19 mouse cellular contexts compared by ENCODE assay signal in the genomic region with DNA sequence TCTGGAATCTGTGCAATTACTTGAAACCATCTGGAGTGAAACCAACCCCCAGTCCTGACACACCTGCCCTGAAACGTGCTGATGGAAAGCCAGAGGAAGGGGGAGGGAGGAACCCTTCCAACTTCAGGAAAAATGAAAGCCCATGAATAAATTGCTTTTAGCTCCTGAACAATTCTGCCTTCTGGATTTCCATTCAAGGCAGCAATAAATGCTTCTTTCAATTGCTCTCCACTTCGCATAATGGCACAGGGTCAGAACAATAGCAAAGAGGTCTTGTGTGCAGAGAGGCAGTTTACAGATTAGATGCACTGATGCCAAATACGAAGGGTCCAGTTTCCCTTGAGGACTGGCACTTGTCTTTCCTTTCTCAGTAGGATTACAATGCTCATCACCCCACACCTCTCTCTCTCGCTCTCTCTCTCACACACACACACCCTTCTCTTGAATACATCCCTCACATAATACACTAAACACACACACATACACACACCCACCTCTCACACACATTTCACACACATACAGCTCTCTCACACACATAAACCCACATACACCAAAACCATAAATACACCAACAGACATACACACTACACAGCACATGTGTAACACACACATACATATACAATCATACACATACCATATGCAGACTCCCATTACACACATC.
A peak's percentile ranks its signal among the peaks of the same experiment; 100 is the strongest.
DNase-seq lines count a peak whose midpoint lies in the region; ATAC-seq and TF ChIP-seq lines count a peak whose summit lies in the region.
"Had no signal": no experiment of that assay in that cellular context is flagged by ENCODE, and none has a peak within 500 bp of the region (broad histone marks: within the 10 kb centered on the region; RNA-seq: fewer than 3 reads in every experiment).

No protein-coding gene starts in this region.

- no peaks in the 10 kb centered on the region for H3K27me3 ChIP-seq in forebrain, postnatal 0 days (ENCODE audit: insufficient read depth, low read length)
- no peaks in the 10 kb centered on the region for H3K27me3 ChIP-seq in midbrain, embryonic 12.5 days
- H3K27me3 ChIP-seq in liver, postnatal 0 days (ENCODE audit: insufficient read depth, low read length) = no peaks in the 10 kb centered on the region
- H3K27me3 ChIP-seq: embryonic facial prominence, embryonic 15.5 days; heart, embryonic 15.5 days; liver, embryonic 15.5 days; Patski had no signal

- no peak overlapping the region for H3K27ac ChIP-seq in forebrain, postnatal 0 days (ENCODE audit: low read depth, low read length)
- H3K27ac ChIP-seq in midbrain, embryonic 12.5 days (replicated peaks) = peak overlapping the region; percentile 46; the same call in 1 of the 2 replicates
- no peak overlapping the region for H3K27ac ChIP-seq in liver, postnatal 0 days (ENCODE audit: low read depth)
- H3K27ac ChIP-seq: embryonic facial prominence, embryonic 15.5 days; heart, embryonic 15.5 days; liver, embryonic 15.5 days had no signal

- no peak for TF ChIP-seq EP300 in liver, postnatal 0 days (IDR thresholded peaks at IDR 0.05; ENCODE audit: low read depth)

- intact Hi-C loops in gastrocnemius, postnatal 14 days (cut with DNase I; ENCODE audit: low total_unique reads) = no loop called here

- H3K4me2 ChIP-seq in forebrain, postnatal 0 days (ENCODE audit: low read depth) = no peak overlapping the region
- no peak overlapping the region for H3K4me2 ChIP-seq in midbrain, embryonic 12.5 days (replicated peaks)
- H3K4me2 ChIP-seq in liver, postnatal 0 days (ENCODE audit: low read depth, low read length) = no peak overlapping the region
- H3K4me2 ChIP-seq: embryonic facial prominence, embryonic 15.5 days; heart, embryonic 15.5 days; liver, embryonic 15.5 days had no signal

- no peak for TF ChIP-seq CTCF in forebrain, postnatal 0 days (IDR thresholded peaks at IDR 0.05; ENCODE audit: low read depth)
- TF ChIP-seq CTCF in liver, postnatal 0 days (IDR thresholded peaks at IDR 0.05; ENCODE audit: low read depth) = no peak

- DNase-seq in retina, postnatal 1 day = peak; percentile 16
- no peak for DNase-seq in retina, embryonic 14.5 days (ENCODE audit: low spot score)
- DNase-seq in forebrain, postnatal 0 days = peak; percentile 22
- no peak for DNase-seq in gastrocnemius, postnatal 14 days
- DNase-seq in liver, postnatal 0 days = no peak
- no peak for DNase-seq in Muller cell, postnatal 12 days (ENCODE audit: inconsistent ontology term)
- DNase-seq: adrenal gland, postnatal 14 days; cerebellum, adult 9-10 months; heart, adult 18-20 months; kidney, adult 8-10 months; kidney, postnatal 36 days; lung, postnatal 14 days; thymus, postnatal 4 days had no signal

- H3K36me3 ChIP-seq in forebrain, postnatal 0 days (ENCODE audit: insufficient read depth) = no peaks in the 10 kb centered on the region
- no peaks in the 10 kb centered on the region for H3K36me3 ChIP-seq in midbrain, embryonic 12.5 days
- no peaks in the 10 kb centered on the region for H3K36me3 ChIP-seq in liver, postnatal 0 days (replicated peaks; ENCODE audit: insufficient read depth, low read length)
- H3K36me3 ChIP-seq: embryonic facial prominence, embryonic 15.5 days; heart, embryonic 15.5 days; liver, embryonic 15.5 days had no signal

- H3K4me1 ChIP-seq in forebrain, postnatal 0 days (ENCODE audit: insufficient read depth) = no peaks in the 10 kb centered on the region; the same call in 1 of the 2 replicates
- H3K4me1 ChIP-seq in midbrain, embryonic 12.5 days = peaks cover 20% of the 10 kb centered on the region
- no peaks in the 10 kb centered on the region for H3K4me1 ChIP-seq in liver, postnatal 0 days (ENCODE audit: insufficient read depth)
- H3K4me1 ChIP-seq: embryonic facial prominence, embryonic 15.5 days; heart, embryonic 15.5 days; liver, embryonic 15.5 days had no signal

- ATAC-seq in forebrain, postnatal 0 days = peak; percentile 27; the same call in 1 of the 2 replicates
- ATAC-seq in midbrain, embryonic 12.5 days (ENCODE audit: low FRiP score, low read depth) = peak; percentile 74
- ATAC-seq in liver, postnatal 0 days = no peak
- ATAC-seq: activated CD4-positive, CD25-positive, alpha-beta regulatory T cell, adult 4 months; Patski had no signal

- H3K9ac ChIP-seq in forebrain, postnatal 0 days = no peak overlapping the region
- 0 out of 2 replicates have a peak overlapping the region, but pooled peaks have one; percentile 6 for H3K9ac ChIP-seq in midbrain, embryonic 12.5 days (replicated peaks)
- H3K9ac ChIP-seq in liver, postnatal 0 days (replicated peaks) = no peak overlapping the region
- H3K9ac ChIP-seq: embryonic facial prominence, embryonic 15.5 days; heart, embryonic 15.5 days; liver, embryonic 15.5 days had no signal

- WGBS in forebrain, postnatal 0 days = 16% methylated on average over 4 of the region's 4 CpGs
- 19% methylated on average over 4 of the region's 4 CpGs for WGBS in midbrain, embryonic 12.5 days
- 56% methylated on average over 4 of the region's 4 CpGs for WGBS in liver, postnatal 0 days (ENCODE audit: insufficient replicate concordance)

- no peaks in the 10 kb centered on the region for H3K9me3 ChIP-seq in forebrain, postnatal 0 days (ENCODE audit: low read length)
- peaks cover 3% of the 10 kb centered on the region; the same call in 1 of the 2 replicates for H3K9me3 ChIP-seq in midbrain, embryonic 12.5 days
- no peaks in the 10 kb centered on the region for H3K9me3 ChIP-seq in liver, postnatal 0 days (ENCODE audit: low read length)
- H3K9me3 ChIP-seq: embryonic facial prominence, embryonic 15.5 days; heart, embryonic 15.5 days; liver, embryonic 15.5 days had no signal

- H3K4me3 ChIP-seq in forebrain, postnatal 0 days (ENCODE audit: low read depth, low read length) = no peak overlapping the region
- H3K4me3 ChIP-seq in midbrain, embryonic 12.5 days = no peak overlapping the region
- no peak overlapping the region for H3K4me3 ChIP-seq in liver, postnatal 0 days (ENCODE audit: low read depth, low read length)
- H3K4me3 ChIP-seq: embryonic facial prominence, embryonic 15.5 days; heart, embryonic 15.5 days; liver, embryonic 15.5 days had no signal

Comparison
In these comparisons a context has a peak if more than half of its experiments do, and no peak if none do; other contexts are left out.
1. DNase-seq: peak in retina, postnatal 1 day (single experiment) and forebrain, postnatal 0 days (single experiment); none in retina, embryonic 14.5 days (single experiment), gastrocnemius, postnatal 14 days (single experiment), liver, postnatal 0 days (single experiment) and Muller cell, postnatal 12 days (single experiment).